ENCODE assay signal across 17 mouse cellular contexts in the genomic region with DNA sequence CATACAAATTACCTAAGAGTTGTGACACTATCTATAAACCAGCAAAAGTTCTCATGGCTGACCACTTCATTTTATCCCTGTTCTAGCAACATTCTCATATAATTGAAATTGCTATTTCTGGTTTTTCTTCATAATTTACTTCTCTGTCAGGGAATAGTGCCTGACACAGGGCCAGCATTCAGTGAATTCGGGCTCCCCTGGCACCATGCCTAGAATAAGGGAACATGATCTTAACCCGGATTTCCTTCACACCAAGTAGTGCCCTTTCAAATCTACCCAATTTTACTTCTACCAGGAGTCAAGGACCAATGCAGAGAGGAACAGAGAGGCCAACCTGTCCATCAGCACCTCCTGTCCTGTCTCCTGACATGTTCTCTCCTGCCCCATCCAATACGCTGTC. TPM values are rescaled to one million over a fixed set of nuclear protein-coding genes. Genes with fewer than 3 reads are reported as not detected.
DNase-seq lines count a peak whose midpoint lies in the region; ATAC-seq and TF ChIP-seq lines count a peak whose summit lies in the region.
"Had no signal": no experiment of that assay in that cellular context is flagged by ENCODE, and none has a peak within 500 bp of the region (broad histone marks: within the 10 kb centered on the region; RNA-seq: fewer than 3 reads in every experiment).

No protein-coding gene starts in this region.

- WGBS in heart, embryonic 12.5 days = 80% methylated on average over 3 of the region's 3 CpGs
- 63% methylated on average over 3 of the region's 3 CpGs for WGBS in forebrain, postnatal 0 days

- no peak for TF ChIP-seq EP300 in MEL (IDR thresholded peaks at IDR 0.05; ENCODE audit: low read depth in 1 of 2, low read length in 2 of 2)

- H3K27ac ChIP-seq in heart, embryonic 12.5 days (ENCODE audit: poor library complexity, severe bottlenecking) = no peak overlapping the region
- peak overlapping the region; percentile 13; the same call in 1 of the 2 replicates for H3K27ac ChIP-seq in MEL (ENCODE audit: control insufficient read depth, low read depth, low read length)
- H3K27ac ChIP-seq in layer of hippocampus, adult 2 months = no peak overlapping the region
- H3K27ac ChIP-seq in forebrain, postnatal 0 days (ENCODE audit: low read depth, low read length) = no peak overlapping the region
- H3K27ac ChIP-seq: embryonic facial prominence, embryonic 13.5 days; forebrain, embryonic 13.5 days; forebrain, embryonic 15.5 days had no signal

- ATAC-seq in heart, embryonic 12.5 days (ENCODE audit: insufficient number of reproducible peaks, low FRiP score) = no peak
- ATAC-seq in forebrain, postnatal 0 days = no peak
- ATAC-seq: forebrain, embryonic 13.5 days; forebrain, embryonic 15.5 days had no signal

- H3K36me3 ChIP-seq in heart, embryonic 12.5 days = peaks cover 24% of the 10 kb centered on the region
- peaks cover 3 to 44% of the 10 kb centered on the region in 2 experiments for H3K36me3 ChIP-seq in MEL (ENCODE audit: control insufficient read depth in 1 of 2, insufficient read depth in 2 of 2, low read length in 2 of 2)
- peaks cover 10% of the 10 kb centered on the region; the same call in 1 of the 2 replicates for H3K36me3 ChIP-seq in forebrain, postnatal 0 days (ENCODE audit: insufficient read depth)

- peak; percentile 29 for DNase-seq in heart, adult 11 months
- peak; percentile 64 for DNase-seq in MEL (ENCODE audit: low read depth, low spot score)
- DNase-seq in NIH3T3 (ENCODE audit: low read depth) = peak; percentile 27
- no peak for DNase-seq in layer of hippocampus, adult 2 months (ENCODE audit: low spot score in 2 of 2)
- DNase-seq in forebrain, postnatal 0 days = no peak
- DNase-seq: adrenal gland, adult 8-10 months; adrenal gland, postnatal 14 days; adrenal gland, postnatal 36 days; cerebellum, adult 11-12 months; cerebellum, adult 2 months; cerebellum, adult 9-10 months; cerebellum, postnatal 10 days; cerebellum, postnatal 25 days had no signal

- H3K4me2 ChIP-seq in heart, embryonic 12.5 days = no peak overlapping the region
- no peak overlapping the region for H3K4me2 ChIP-seq in forebrain, postnatal 0 days (ENCODE audit: low read depth)
- H3K4me2 ChIP-seq: embryonic facial prominence, embryonic 13.5 days; forebrain, embryonic 13.5 days; forebrain, embryonic 15.5 days had no signal

- no peak for TF ChIP-seq CTCF in MEL (IDR thresholded peaks at IDR 0.05 in 2 of 3, conservative IDR thresholded peaks at IDR 0.05 in 1 of 3; ENCODE audit: control insufficient read depth in 1 of 3, insufficient read depth in 1 of 3, low read depth in 2 of 3, low read length in 3 of 3, poor library complexity in 1 of 3, severe bottlenecking in 1 of 3)
- TF ChIP-seq CTCF in layer of hippocampus, adult 2 months (conservative IDR thresholded peaks at IDR 0.05) = no peak
- no peak for TF ChIP-seq CTCF in forebrain, postnatal 0 days (IDR thresholded peaks at IDR 0.05; ENCODE audit: low read depth)

- H3K9me3 ChIP-seq in heart, embryonic 12.5 days (replicated peaks) = no peaks in the 10 kb centered on the region
- no peaks in the 10 kb centered on the region for H3K9me3 ChIP-seq in MEL (replicated peaks; ENCODE audit: insufficient read depth, low read length)
- H3K9me3 ChIP-seq in forebrain, postnatal 0 days (ENCODE audit: low read length) = no peaks in the 10 kb centered on the region
- H3K9me3 ChIP-seq: embryonic facial prominence, embryonic 13.5 days; forebrain, embryonic 13.5 days; forebrain, embryonic 15.5 days had no signal

- no peaks in the 10 kb centered on the region for H3K79me2 ChIP-seq in MEL (ENCODE audit: control insufficient read depth, insufficient read depth, low read length, poor library complexity)

- H3K27me3 ChIP-seq in heart, embryonic 12.5 days (replicated peaks) = no peaks in the 10 kb centered on the region
- H3K27me3 ChIP-seq in MEL (ENCODE audit: control insufficient read depth in 1 of 2, insufficient read depth in 2 of 2, low read length in 2 of 2) = no peaks in the 10 kb centered on the region
- no peaks in the 10 kb centered on the region for H3K27me3 ChIP-seq in forebrain, postnatal 0 days (ENCODE audit: insufficient read depth, low read length)
- H3K27me3 ChIP-seq: embryonic facial prominence, embryonic 13.5 days; forebrain, embryonic 13.5 days; forebrain, embryonic 15.5 days had no signal

- TF ChIP-seq RAD21 in MEL (IDR thresholded peaks at IDR 0.05; ENCODE audit: low read depth, low read length) = no peak

- no peak for TF ChIP-seq POLR2A in MEL (IDR thresholded peaks at IDR 0.05; ENCODE audit: control insufficient read depth in 1 of 2, insufficient read depth in 1 of 2, low read depth in 1 of 2, low read length in 2 of 2, poor library complexity in 1 of 2)

- H3K9ac ChIP-seq in heart, embryonic 12.5 days = no peak overlapping the region
- 0 out of 2 replicates have a peak overlapping the region, but pooled peaks have one; percentile 0 for H3K9ac ChIP-seq in MEL (ENCODE audit: control insufficient read depth, low read depth, low read length, poor library complexity, severe bottlenecking)
- H3K9ac ChIP-seq in forebrain, postnatal 0 days = no peak overlapping the region
- H3K9ac ChIP-seq: embryonic facial prominence, embryonic 13.5 days; forebrain, embryonic 13.5 days; forebrain, embryonic 15.5 days had no signal

- H3K4me1 ChIP-seq in heart, embryonic 12.5 days (replicated peaks) = no peaks in the 10 kb centered on the region
- peaks cover 12 to 34% of the 10 kb centered on the region in 2 experiments for H3K4me1 ChIP-seq in MEL (ENCODE audit: control insufficient read depth in 1 of 2, insufficient read depth in 2 of 2, low read length in 2 of 2)
- no peaks in the 10 kb centered on the region for H3K4me1 ChIP-seq in forebrain, postnatal 0 days (ENCODE audit: insufficient read depth)
- H3K4me1 ChIP-seq: embryonic facial prominence, embryonic 13.5 days; forebrain, embryonic 13.5 days; forebrain, embryonic 15.5 days had no signal

- no peak overlapping the region for H3K4me3 ChIP-seq in heart, embryonic 12.5 days
- no peak overlapping the region for H3K4me3 ChIP-seq in MEL (ENCODE audit: control insufficient read depth in 1 of 2, insufficient read depth in 1 of 2, low read depth in 2 of 2, low read length in 2 of 2)
- H3K4me3 ChIP-seq in layer of hippocampus, adult 2 months = no peak overlapping the region
- no peak overlapping the region for H3K4me3 ChIP-seq in forebrain, postnatal 0 days (ENCODE audit: low read depth, low read length)
- H3K4me3 ChIP-seq: embryonic facial prominence, embryonic 13.5 days; forebrain, embryonic 13.5 days; forebrain, embryonic 15.5 days had no signal

TF ChIP-seq in MEL, 35 proteins besides CTCF, POLR2A, EP300 and RAD21:
- TF ChIP-seq MXI1 (IDR thresholded peaks at IDR 0.05; ENCODE audit: low read depth, low read length) = no peak
- TF ChIP-seq NRF1 (IDR thresholded peaks at IDR 0.05; ENCODE audit: insufficient read depth, low read depth, low read length, poor library complexity, severe bottlenecking) = no peak
- TF ChIP-seq MAFK (IDR thresholded peaks at IDR 0.05; ENCODE audit: borderline replicate concordance, low read depth, low read length) = no peak
- no peak for TF ChIP-seq CHD1 (IDR thresholded peaks at IDR 0.05; ENCODE audit: low read depth, low read length)
- TF ChIP-seq ELF1 (IDR thresholded peaks at IDR 0.05; ENCODE audit: low read depth, low read length) = no peak
- no peak for TF ChIP-seq UBTF (IDR thresholded peaks at IDR 0.05; ENCODE audit: borderline replicate concordance, insufficient read depth, low read depth, low read length)
- no peak for TF ChIP-seq MYC (IDR thresholded peaks at IDR 0.05; ENCODE audit: low read depth, low read length)
- no peak for TF ChIP-seq GATA1 (IDR thresholded peaks at IDR 0.05; ENCODE audit: low read depth, low read length)

RNA-seq across cellular contexts. Expression of a gene that starts 31.4 kb away (rescaled TPM):
- polyA plus RNA-seq in heart, embryonic 12.5 days (2016; fragmentation: Nextera tagmentation; extraction: Ambion mirVana) = 11.2 and 14.2 TPM in 2 replicates
- 7.1 and 7.7 TPM in 2 replicates for total RNA-seq in MEL (2012; rRNA removed)
- 10 to 100 TPM in 1 of 2 experiments, not detected in 1; 11.6 TPM for polyA plus RNA-seq in MEL (2012; ENCODE audit: insufficient read depth in 1 of 2, insufficient read length in 2 of 2, low read depth in 1 of 2, low replicate concordance in 2 of 2, missing spikeins in 1 of 2)
- 1 to 10 TPM; 4.3 to 8.7 TPM for total RNA-seq in layer of hippocampus, adult 2 months (2021)
- total RNA-seq in forebrain, postnatal 0 days (2014; rRNA removed) = 5.4 and 6.1 TPM in 2 replicates
- polyA plus RNA-seq in forebrain, postnatal 0 days (2015; fragmentation: Nextera tagmentation; extraction: Ambion mirVana) = 2.7 and 3.8 TPM in 2 replicates

RNA-seq across cellular contexts. Expression of a gene that starts 31.5 kb away (rescaled TPM):
- polyA plus RNA-seq in heart, embryonic 12.5 days (2016; fragmentation: Nextera tagmentation; extraction: Ambion mirVana) = 59.1 and 62.4 TPM in 2 replicates
- total RNA-seq in MEL (2012; rRNA removed) = 185 and 187 TPM in 2 replicates
- 100 to 1,000 TPM in 1 of 2 experiments, 10 to 100 TPM in 1; 74.7 to 157 TPM for polyA plus RNA-seq in MEL (2012; ENCODE audit: insufficient read depth in 1 of 2, insufficient read length in 2 of 2, low read depth in 1 of 2, low replicate concordance in 2 of 2, missing spikeins in 1 of 2)
- 1 to 10 TPM; 9.1 to 10.0 TPM for total RNA-seq in layer of hippocampus, adult 2 months (2021)
- total RNA-seq in forebrain, postnatal 0 days (2014; rRNA removed) = 232 and 251 TPM in 2 replicates
- 271 and 275 TPM in 2 replicates for polyA plus RNA-seq in forebrain, postnatal 0 days (2015; fragmentation: Nextera tagmentation; extraction: Ambion mirVana)

RNA-seq across cellular contexts. Expression of a gene that starts 33.7 kb away (rescaled TPM):
- 10.7 and 12.6 TPM in 2 replicates for polyA plus RNA-seq in heart, embryonic 12.5 days (2016; fragmentation: Nextera tagmentation; extraction: Ambion mirVana)
- 20.6 and 30.7 TPM in 2 replicates for total RNA-seq in MEL (2012; rRNA removed)
- 100 to 1,000 TPM in 1 of 2 experiments, 10 to 100 TPM in 1; 42.5 to 446 TPM for polyA plus RNA-seq in MEL (2012; ENCODE audit: insufficient read depth in 1 of 2, insufficient read length in 2 of 2, low read depth in 1 of 2, low replicate concordance in 2 of 2, missing spikeins in 1 of 2)
- total RNA-seq in layer of hippocampus, adult 2 months (2021) = 1 to 10 TPM; 1.2 to 2.3 TPM
- 10.1 and 11.5 TPM in 2 replicates for total RNA-seq in forebrain, postnatal 0 days (2014; rRNA removed)
- polyA plus RNA-seq in forebrain, postnatal 0 days (2015; fragmentation: Nextera tagmentation; extraction: Ambion mirVana) = 7.3 and 8.3 TPM in 2 replicates

Comparison
In these comparisons a context has a peak if more than half of its experiments do, and no peak if none do; other contexts are left out.
1. DNase-seq: peak in heart, adult 11 months (single experiment), MEL (single experiment) and NIH3T3 (single experiment); none in layer of hippocampus, adult 2 months (0 of 2) and forebrain, postnatal 0 days (single experiment).
2. RNA of a gene that starts 31.5 kb away (total RNA-seq): 232 to 251 TPM in forebrain, postnatal 0 days and 185 to 187 TPM in MEL; 9.1 to 10.0 TPM in layer of hippocampus, adult 2 months; every median in the first group is over 10 times any median in the second.